Mouse (Mus musculus) bone marrow, adult 2 months (tissue): ENCODE data around the gene Mybpc2.

Experiments
- CTCF ChIP-seq: fragments of 200-500 bp; IDR thresholded peaks from 2 replicates; pipeline ENCODE4 v1.5.1; 2011; ENCODE audit warnings: low read length, control low read depth; ENCODE audit not compliant: control insufficient read depth, insufficient read depth
- POLR2A ChIP-seq: fragments of 200-500 bp; IDR thresholded peaks from 2 replicates; pipeline ENCODE4 v1.6.1; 2011; ENCODE audit warnings: low read depth, mild to moderate bottlenecking, control low read depth, low read length, borderline replicate concordance; ENCODE audit not compliant: control insufficient read depth

GRCm38 (mm10) chr7:44463056-44463425 lies 61.4 kb downstream of the Mybpc2 start:
- TF ChIP-seq CTCF (no peak), POLR2A (no peak)
